Mouse (Mus musculus): Measurements from ENCODE around the gene Prkag1.

GRCm38 (mm10) chr15:98809390-98809789 lies 21.9 kb downstream of the Prkag1 start, which contains the start of gene Ddn:
- TF ChIP-seq CTCF (conservative IDR thresholded peaks at IDR 0.05; ENCODE audit: low read length) = no peak
- TF ChIP-seq NANOG (IDR thresholded peaks at IDR 0.05; ENCODE audit: borderline replicate concordance, low read length) = no peak
- no peak for TF ChIP-seq POU5F1 (IDR thresholded peaks at IDR 0.05; ENCODE audit: borderline replicate concordance, low read length)

Data from E14TG2a.4 (cell line).